8 mouse cellular contexts compared by ENCODE assay signal in the genomic region with DNA sequence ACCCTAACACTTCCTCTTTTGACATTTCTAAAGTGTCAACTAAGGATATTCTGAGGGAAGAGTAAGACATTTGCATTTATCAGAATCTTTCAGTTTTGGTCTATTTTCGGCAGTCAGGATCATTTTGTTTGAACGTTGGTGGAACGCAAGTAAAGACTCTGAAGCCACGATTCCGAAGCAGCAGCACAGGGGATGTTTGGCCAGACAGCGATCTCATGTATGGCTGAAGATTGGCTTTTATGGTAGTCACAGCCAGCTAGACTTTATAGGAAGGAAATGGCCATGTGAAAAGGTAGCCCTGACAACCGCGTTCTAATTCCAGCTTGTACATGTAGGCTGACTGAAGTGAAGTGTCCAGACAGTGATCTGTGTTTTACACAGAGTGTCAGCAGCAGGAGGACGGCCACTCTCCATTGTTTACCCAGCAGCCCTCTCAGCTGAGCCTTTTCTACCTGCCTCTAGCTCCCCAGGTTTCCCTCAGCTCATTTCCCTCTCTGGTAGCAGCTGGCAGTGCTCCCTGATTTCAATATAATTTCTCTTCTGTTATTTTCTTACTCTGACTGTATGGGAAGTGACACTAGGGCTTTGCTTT. TPM values are rescaled to one million over a fixed set of nuclear protein-coding genes. Genes with fewer than 3 reads are reported as not detected.
DNase-seq lines count a peak whose midpoint lies in the region; ATAC-seq and TF ChIP-seq lines count a peak whose summit lies in the region.
"Not testable (repeated sequence)": the region's sequence is repeated elsewhere in the genome, so short reads cannot be mapped to it uniquely, and the experiment has no call there.

No protein-coding gene starts in this region.

- in situ Hi-C loops in CH12.LX (cut with MboI; ENCODE audit: low pct_ligation_motif_present, low pct_unique_long_range_greater_than_20kb, low sequenced_read_pairs) = not testable (repeated sequence)

- H3K27me3 ChIP-seq in CH12.LX (replicated peaks); forebrain, embryonic 12.5 days; heart, embryonic 14.5 days (ENCODE audit: control insufficient read depth, insufficient read depth, low read length); intestine, postnatal 0 days (replicated peaks; ENCODE audit: control insufficient read depth, insufficient read depth, low read length); liver, embryonic 11.5 days (replicated peaks; ENCODE audit: control insufficient read depth, insufficient read depth, low read length); neural tube, embryonic 14.5 days (ENCODE audit: control insufficient read depth, insufficient read depth, low read length): not testable (repeated sequence)

- peaks cover 10% of the 10 kb centered on the region for H3K79me2 ChIP-seq in CH12.LX (replicated peaks; ENCODE audit: control insufficient read depth, extremely low read depth, insufficient read depth, poor library complexity, severe bottlenecking)

- H3K4me3 ChIP-seq in CH12.LX (replicated peaks in 1 of 3; ENCODE audit: low read depth in 2 of 3, low read length in 2 of 3, poor library complexity in 1 of 3) = peak overlapping the region; percentile 41 to 54 (median 48)
- H3K4me3 ChIP-seq in forebrain, embryonic 12.5 days (replicated peaks) = peak overlapping the region; percentile 49
- peak overlapping the region; percentile 53 to 64 for H3K4me3 ChIP-seq in heart, embryonic 14.5 days (ENCODE audit: control insufficient read depth in 1 of 2, insufficient read depth in 1 of 2, low read depth in 1 of 2, low read length in 2 of 2)
- H3K4me3 ChIP-seq in intestine, postnatal 0 days (ENCODE audit: low read depth, low read length) = peak overlapping the region; percentile 54
- peak overlapping the region; percentile 53 for H3K4me3 ChIP-seq in liver, embryonic 11.5 days (ENCODE audit: low read depth, low read length)
- peak overlapping the region; percentile 43 for H3K4me3 ChIP-seq in neural tube, embryonic 14.5 days (ENCODE audit: low read depth, low read length)

- WGBS in forebrain, embryonic 12.5 days = 12% methylated on average over 9 of the region's 9 CpGs
- 1% methylated on average over 6 of the region's 9 CpGs for WGBS in heart, embryonic 14.5 days
- WGBS in intestine, postnatal 0 days = 6% methylated on average over 8 of the region's 9 CpGs
- WGBS in liver, embryonic 11.5 days = 6% methylated on average over 6 of the region's 9 CpGs
- WGBS in neural tube, embryonic 14.5 days = 2% methylated on average over 8 of the region's 9 CpGs

- H3K9ac ChIP-seq in CH12.LX (ENCODE audit: insufficient read depth, low read depth) = peak overlapping the region; percentile 62; the same call in 1 of the 2 replicates
- H3K9ac ChIP-seq in forebrain, embryonic 12.5 days = peak overlapping the region; percentile 79
- H3K9ac ChIP-seq in heart, embryonic 14.5 days (ENCODE audit: low read length) = peak overlapping the region; percentile 69
- not testable (repeated sequence) for H3K9ac ChIP-seq in intestine, postnatal 0 days (ENCODE audit: low read depth, low read length)
- peak overlapping the region; percentile 74 for H3K9ac ChIP-seq in liver, embryonic 11.5 days (ENCODE audit: low read depth, low read length)
- H3K9ac ChIP-seq in neural tube, embryonic 14.5 days (replicated peaks; ENCODE audit: low read depth, low read length) = peak overlapping the region; percentile 53; the same call in 1 of the 2 replicates

- TF ChIP-seq EP300 in CH12.LX (IDR thresholded peaks at IDR 0.05; ENCODE audit: low read length) = not testable (repeated sequence)

- not testable (repeated sequence) for TF ChIP-seq CTCF in CH12.LX (conservative IDR thresholded peaks at IDR 0.05 in 1 of 2, IDR thresholded peaks at IDR 0.05 in 1 of 2; ENCODE audit: low read depth in 2 of 2, low read length in 2 of 2); intestine, postnatal 0 days (IDR thresholded peaks at IDR 0.05; ENCODE audit: low read depth)

- H3K4me2 ChIP-seq in CH12.LX (ENCODE audit: insufficient read depth, low read depth, poor library complexity, severe bottlenecking) = 0 out of 2 replicates have a peak overlapping the region, but pooled peaks have one; percentile 2
- peak overlapping the region; percentile 57 for H3K4me2 ChIP-seq in forebrain, embryonic 12.5 days
- H3K4me2 ChIP-seq in heart, embryonic 14.5 days (ENCODE audit: low read length) = peak overlapping the region; percentile 57
- H3K4me2 ChIP-seq in intestine, postnatal 0 days (replicated peaks; ENCODE audit: low read depth) = peak overlapping the region; percentile 61
- H3K4me2 ChIP-seq in liver, embryonic 11.5 days = peak overlapping the region; percentile 52
- H3K4me2 ChIP-seq in neural tube, embryonic 14.5 days (ENCODE audit: low read depth, low read length) = peak overlapping the region; percentile 37; the same call in 1 of the 2 replicates

- peaks cover 1 to 16% of the 10 kb centered on the region in 2 experiments for H3K36me3 ChIP-seq in CH12.LX (replicated peaks in 1 of 2; ENCODE audit: control insufficient read depth in 1 of 2, insufficient read depth in 1 of 2, low read length in 1 of 2)
- peaks cover 14% of the 10 kb centered on the region for H3K36me3 ChIP-seq in forebrain, embryonic 12.5 days (replicated peaks)
- peaks cover 12% of the 10 kb centered on the region for H3K36me3 ChIP-seq in heart, embryonic 14.5 days (ENCODE audit: control insufficient read depth, insufficient read depth, low read length)
- H3K36me3 ChIP-seq in intestine, postnatal 0 days (ENCODE audit: control insufficient read depth, insufficient read depth); liver, embryonic 11.5 days (ENCODE audit: control insufficient read depth, insufficient read depth, low read length); neural tube, embryonic 14.5 days (ENCODE audit: control insufficient read depth, insufficient read depth, low read length): not testable (repeated sequence)

- peak; percentile 56 for ATAC-seq in forebrain, embryonic 12.5 days (ENCODE audit: low FRiP score)
- ATAC-seq in heart, embryonic 14.5 days (ENCODE audit: insufficient number of reproducible peaks, insufficient read depth, low FRiP score, low read depth) = 0 out of 2 replicates have a peak, but pooled peaks have one; percentile 20
- ATAC-seq in intestine, postnatal 0 days = peak; percentile 15; the same call in 1 of the 2 replicates
- ATAC-seq in liver, embryonic 11.5 days (replicated peaks; ENCODE audit: low FRiP score) = peak; percentile 44; the same call in 1 of the 2 replicates
- peak; percentile 38 for ATAC-seq in megakaryocyte progenitor cell, adult 5-6 weeks (replicated peaks; ENCODE audit: poor library complexity)
- peak; percentile 45 for ATAC-seq in neural tube, embryonic 14.5 days (ENCODE audit: low read depth)

- TF ChIP-seq POLR2A in CH12.LX (IDR thresholded peaks at IDR 0.05; ENCODE audit: low read depth, low read length) = not testable (repeated sequence)

- DNase-seq in CH12.LX (ENCODE audit: extremely low read depth); liver, embryonic 11.5 days (ENCODE audit: low spot score): not testable (repeated sequence)
- DNase-seq in cerebellum, postnatal 25 days = peak; percentile 46 to 55

- not testable (repeated sequence) for H3K9me3 ChIP-seq in CH12.LX (replicated peaks; ENCODE audit: low read length); forebrain, embryonic 12.5 days; heart, embryonic 14.5 days (ENCODE audit: control insufficient read depth, low read length); intestine, postnatal 0 days (ENCODE audit: control insufficient read depth); liver, embryonic 11.5 days (ENCODE audit: control insufficient read depth, low read length); neural tube, embryonic 14.5 days (ENCODE audit: control insufficient read depth, low read length)

- not testable (repeated sequence) for TF ChIP-seq RAD21 in CH12.LX (IDR thresholded peaks at IDR 0.05; ENCODE audit: low read depth, low read length)

- peaks cover 8 to 25% of the 10 kb centered on the region in 2 experiments; a peak in 3 of 4 replicates for H3K4me1 ChIP-seq in CH12.LX (ENCODE audit: control insufficient read depth in 1 of 2, insufficient read depth in 2 of 2)
- H3K4me1 ChIP-seq in forebrain, embryonic 12.5 days = peaks cover 15% of the 10 kb centered on the region
- H3K4me1 ChIP-seq in heart, embryonic 14.5 days (ENCODE audit: control insufficient read depth in 2 of 2, insufficient read depth in 2 of 2, low read length in 2 of 2); intestine, postnatal 0 days (replicated peaks; ENCODE audit: control insufficient read depth, insufficient read depth, low read length); liver, embryonic 11.5 days (replicated peaks; ENCODE audit: control insufficient read depth, insufficient read depth, low read length); neural tube, embryonic 14.5 days (ENCODE audit: control insufficient read depth, insufficient read depth, low read length): not testable (repeated sequence)

- dilution Hi-C loops in CH12.LX (cut with MboI; ENCODE audit: extremely low pct_ligation_motif_present, extremely low pct_unique_long_range_greater_than_20kb, low sequenced_read_pairs) = not testable (repeated sequence)

- peak overlapping the region; percentile 54 for H3K27ac ChIP-seq in CH12.LX (ENCODE audit: insufficient read depth, low read depth)
- peak overlapping the region; percentile 69 for H3K27ac ChIP-seq in forebrain, embryonic 12.5 days
- peak overlapping the region in 1 of 2 experiments; percentile 62; a peak in 2 of 4 replicates for H3K27ac ChIP-seq in heart, embryonic 14.5 days (replicated peaks in 1 of 2; ENCODE audit: control insufficient read depth in 1 of 2, insufficient read depth in 1 of 2, low read depth in 2 of 2, low read length in 2 of 2)
- H3K27ac ChIP-seq in intestine, postnatal 0 days (ENCODE audit: low read depth, low read length); liver, embryonic 11.5 days (ENCODE audit: low read depth, low read length): not testable (repeated sequence)
- peak overlapping the region; percentile 80 for H3K27ac ChIP-seq in neural tube, embryonic 14.5 days (ENCODE audit: low read depth, low read length)

RNA-seq across cellular contexts. Expression of a gene that starts 0.6 kb away (rescaled TPM):
- total RNA-seq in CH12.LX (2012; rRNA removed) (338 and 389 TPM in 2 replicates), CH12.LX (2014; rRNA removed) (542 and 607 TPM in 2 replicates)
- polyA plus RNA-seq in CH12.LX (2012; ENCODE audit: insufficient read length, low read depth) = 287 and 371 TPM in 2 replicates
- 683 and 693 TPM in 2 replicates for polyA plus RNA-seq in forebrain, embryonic 12.5 days (2016; fragmentation: Nextera tagmentation; extraction: Ambion mirVana)
- polyA plus RNA-seq in heart, embryonic 14.5 days (2014; fragmentation: Nextera tagmentation; extraction: Ambion mirVana) = 486 and 545 TPM in 2 replicates
- polyA plus RNA-seq in intestine, postnatal 0 days (2015; fragmentation: Nextera tagmentation; extraction: Ambion mirVana) = 725 and 769 TPM in 2 replicates
- polyA plus RNA-seq in liver, embryonic 11.5 days (2014; fragmentation: Nextera tagmentation; extraction: Ambion mirVana) = 327 and 369 TPM in 2 replicates
- total RNA-seq in megakaryocyte progenitor cell, adult 5-6 weeks (2015) = 110 and 112 TPM in 2 replicates
- 133 and 134 TPM in 2 replicates for total RNA-seq in megakaryocyte progenitor cell, adult 5-6 weeks (2017)
- polyA plus RNA-seq in neural tube, embryonic 14.5 days (2014; fragmentation: Nextera tagmentation; extraction: Ambion mirVana) = 1,448 and 1,501 TPM in 2 replicates

Comparison
In these comparisons a context has a peak if more than half of its experiments do, and no peak if none do; other contexts are left out.
1. H3K4me2 ChIP-seq: peak in every context shown above with its lines; median percentile 61 in intestine, postnatal 0 days; 57 in forebrain, embryonic 12.5 days; 57 in heart, embryonic 14.5 days; 52 in liver, embryonic 11.5 days; 37 in neural tube, embryonic 14.5 days; 2 in CH12.LX.